Mouse (Mus musculus) MEL (cell line): ENCODE data around the gene Cmklr1. TPM values are rescaled to one million over a fixed set of nuclear protein-coding genes. Genes with fewer than 3 reads are reported as not detected.

Source experiments
- DNase-seq: peaks from one replicate; pipeline ENCODE4 v3.0.0; 2011; ENCODE audit warnings: low read depth, low spot score
- H3K27ac ChIP-seq: 2 replicates; pipeline ENCODE4 v1.5.1; 2012; ENCODE audit warnings: low read depth, mild to moderate bottlenecking, control low read depth, low read length, moderate library complexity; ENCODE audit not compliant: control insufficient read depth
- H3K27me3 ChIP-seq, 2 experiments: fragments of 150-350 bp in 1 of 2; sonication (generic) in 1 of 2; 2 replicates each; pipeline ENCODE4 v1.6.1; 2012; ENCODE audit warnings: low read length in 2 of 2, mild to moderate bottlenecking in 2 of 2, improper control_type of control experiment in 1 of 2, moderate library complexity in 1 of 2; ENCODE audit not compliant: insufficient read depth in 2 of 2, control insufficient read depth in 1 of 2
- H3K36me3 ChIP-seq, 2 experiments: 2 replicates each; pipeline ENCODE4 v1.6.1; 2012 to 2014; ENCODE audit warnings: low read length in 2 of 2, improper control_type of control experiment in 1 of 2, inconsistent platforms in 1 of 2, mild to moderate bottlenecking in 1 of 2; ENCODE audit not compliant: insufficient read depth in 2 of 2, control insufficient read depth in 1 of 2
- H3K4me1 ChIP-seq, 2 experiments: fragments of 150-350 bp in 1 of 2; sonication (generic) in 1 of 2; 2 replicates each; pipeline ENCODE4 v1.6.1; 2012; ENCODE audit warnings: low read length in 2 of 2, improper control_type of control experiment in 1 of 2, mild to moderate bottlenecking in 1 of 2; ENCODE audit not compliant: insufficient read depth in 2 of 2, control insufficient read depth in 1 of 2
- H3K4me3 ChIP-seq, 2 experiments: fragments of 150-350 bp in 1 of 2; sonication (generic) in 1 of 2; 2 replicates each; pipeline ENCODE4 v1.5.1; 2012; ENCODE audit warnings: low read depth in 2 of 2, low read length in 2 of 2, mild to moderate bottlenecking in 2 of 2, moderate library complexity in 2 of 2, control low read depth in 1 of 2, improper control_type of control experiment in 1 of 2; ENCODE audit not compliant: control insufficient read depth in 1 of 2, insufficient read depth in 1 of 2
- H3K79me2 ChIP-seq: 2 replicates; pipeline ENCODE4 v1.6.1; 2012; ENCODE audit warnings: mild to moderate bottlenecking, low read length, moderate library complexity; ENCODE audit not compliant: control insufficient read depth, poor library complexity, insufficient read depth
- H3K9ac ChIP-seq: 2 replicates; pipeline ENCODE4 v1.6.1; 2012; ENCODE audit warnings: low read depth, mild to moderate bottlenecking, control low read depth, low read length, moderate library complexity; ENCODE audit not compliant: control insufficient read depth, poor library complexity, severe bottlenecking
- H3K9me3 ChIP-seq: fragments of 150-350 bp; sonication (generic); replicated peaks from 2 replicates; pipeline ENCODE4 v1.6.1; 2012; ENCODE audit warnings: mild to moderate bottlenecking, low read length, improper control_type of control experiment, moderate library complexity; ENCODE audit not compliant: insufficient read depth
- BHLHE40 ChIP-seq: IDR thresholded peaks from 2 replicates; pipeline ENCODE4 v1.6.1; 2012; ENCODE audit warnings: low read depth, mild to moderate bottlenecking, inconsistent platforms, low read length, improper control_type of control experiment, borderline replicate concordance
- EP300 ChIP-seq, 2 experiments: IDR thresholded peaks; 2 replicates each; pipeline ENCODE4 v1.6.1; 2011; ENCODE audit warnings: improper control_type of control experiment in 2 of 2, low read length in 2 of 2, low read depth in 1 of 2, mild to moderate bottlenecking in 1 of 2
- ETS1 ChIP-seq: IDR thresholded peaks from 2 replicates; pipeline ENCODE4 v1.6.1; 2012; ENCODE audit warnings: low read depth, mild to moderate bottlenecking, inconsistent platforms, low read length, improper control_type of control experiment, moderate library complexity
- GABPA ChIP-seq: IDR thresholded peaks from 2 replicates; pipeline ENCODE4 v1.6.1; 2012; ENCODE audit warnings: low read depth, mild to moderate bottlenecking, inconsistent platforms, low read length, improper control_type of control experiment, moderate library complexity
- MAX ChIP-seq: IDR thresholded peaks from 2 replicates; pipeline ENCODE4 v1.6.1; 2011; ENCODE audit warnings: low read length, improper control_type of control experiment
- MAZ ChIP-seq: IDR thresholded peaks from 2 replicates; pipeline ENCODE4 v1.6.1; 2012; ENCODE audit warnings: low read depth, mild to moderate bottlenecking, inconsistent platforms, low read length, improper control_type of control experiment
- RAD21 ChIP-seq: IDR thresholded peaks from 2 replicates; pipeline ENCODE4 v1.6.1; 2011; ENCODE audit warnings: mild to moderate bottlenecking, low read depth, low read length, improper control_type of control experiment
- SMC3 ChIP-seq: IDR thresholded peaks from 2 replicates; pipeline ENCODE4 v1.6.1; 2011; ENCODE audit warnings: low read depth, low read length, improper control_type of control experiment
- TCF12 ChIP-seq: IDR thresholded peaks from 2 replicates; pipeline ENCODE4 v1.6.1; 2014; ENCODE audit warnings: low read depth, mild to moderate bottlenecking, inconsistent platforms, low read length, improper control_type of control experiment, moderate library complexity
- UBTF ChIP-seq: IDR thresholded peaks from 2 replicates; pipeline ENCODE4 v1.6.1; 2012; ENCODE audit warnings: low read depth, mild to moderate bottlenecking, inconsistent platforms, low read length, improper control_type of control experiment, moderate library complexity, borderline replicate concordance; ENCODE audit not compliant: insufficient read depth
- USF1 ChIP-seq: IDR thresholded peaks from 2 replicates; pipeline ENCODE4 v1.6.1; 2014; ENCODE audit warnings: low read depth, mild to moderate bottlenecking, inconsistent platforms, low read length, improper control_type of control experiment, moderate library complexity
- USF2 ChIP-seq, 2 experiments: IDR thresholded peaks; 2 replicates each; pipeline ENCODE4 v1.6.1; 2011 to 2012; ENCODE audit warnings: improper control_type of control experiment in 2 of 2, low read length in 2 of 2, borderline replicate concordance in 1 of 2, inconsistent platforms in 1 of 2, low read depth in 1 of 2, mild to moderate bottlenecking in 1 of 2; ENCODE audit not compliant: insufficient read depth in 1 of 2
- ZC3H11A ChIP-seq: IDR thresholded peaks from 2 replicates; pipeline ENCODE4 v1.6.1; 2012; ENCODE audit warnings: low read depth, mild to moderate bottlenecking, inconsistent platforms, low read length, improper control_type of control experiment
- ZNF384 ChIP-seq: IDR thresholded peaks from 2 replicates; pipeline ENCODE4 v1.6.1; 2012; ENCODE audit warnings: low read depth, mild to moderate bottlenecking, inconsistent platforms, low read length, improper control_type of control experiment
- polyA plus RNA-seq, 2 experiments: library from polyadenylated mRNA; stranded (reverse) in 1 of 2; unstranded in 1 of 2; fragments of >175 nt in 1 of 2; fragments of >200 nt in 1 of 2; gene quantifications; 2 replicates each; pipeline versions ENCODE4 v1.2.1 to v1.2.4; 2012; ENCODE audit warnings: low replicate concordance in 2 of 2, low read depth in 1 of 2; ENCODE audit not compliant: insufficient read length in 2 of 2, insufficient read depth in 1 of 2, missing spikeins in 1 of 2
- total RNA-seq: library from RNA; depleted of rRNA; stranded (reverse); fragments of 300-350 nt; gene quantifications from 2 replicates; pipeline ENCODE4 v1.2.3, GENCODE M21; 2012

Cmklr1 gene
- total and polyA plus RNA-seq, 3 experiments = not detected

- TF ChIP-seq SMC3 (no peak), TCF12 (no peak), BHLHE40 (no peak), EP300 (IDR thresholded peaks at IDR 0.05; ENCODE audit: low read depth in 1 of 2, low read length in 2 of 2) (no peak), ETS1 (no peak), RAD21 (no peak), USF1 (no peak), ZC3H11A (no peak), MAZ (no peak), USF2 (IDR thresholded peaks at IDR 0.05; ENCODE audit: borderline replicate concordance in 1 of 2, insufficient read depth in 1 of 2, low read depth in 1 of 2, low read length in 2 of 2) (no peak), MAX (no peak), UBTF (no peak), ZNF384 (no peak)
- TF ChIP-seq, all 39 proteins: peak for 0
- H3K27me3 ChIP-seq = no peaks in the 10 kb centered on the region
- H3K4me1 ChIP-seq = no peaks in the 10 kb centered on the region
- DNase-seq = no peak
- H3K36me3 ChIP-seq = no peaks in the 10 kb centered on the region
- no peak overlapping the region for H3K4me3 ChIP-seq
- H3K9me3 ChIP-seq = no peaks in the 10 kb centered on the region
- no peaks in the 10 kb centered on the region for H3K79me2 ChIP-seq
- no peak overlapping the region for H3K9ac ChIP-seq
- no peak overlapping the region for H3K27ac ChIP-seq
Observed at GRCm38 (mm10) chr5:113565858-113566257, 84.4 kb downstream of the Cmklr1 start.

DNA sequence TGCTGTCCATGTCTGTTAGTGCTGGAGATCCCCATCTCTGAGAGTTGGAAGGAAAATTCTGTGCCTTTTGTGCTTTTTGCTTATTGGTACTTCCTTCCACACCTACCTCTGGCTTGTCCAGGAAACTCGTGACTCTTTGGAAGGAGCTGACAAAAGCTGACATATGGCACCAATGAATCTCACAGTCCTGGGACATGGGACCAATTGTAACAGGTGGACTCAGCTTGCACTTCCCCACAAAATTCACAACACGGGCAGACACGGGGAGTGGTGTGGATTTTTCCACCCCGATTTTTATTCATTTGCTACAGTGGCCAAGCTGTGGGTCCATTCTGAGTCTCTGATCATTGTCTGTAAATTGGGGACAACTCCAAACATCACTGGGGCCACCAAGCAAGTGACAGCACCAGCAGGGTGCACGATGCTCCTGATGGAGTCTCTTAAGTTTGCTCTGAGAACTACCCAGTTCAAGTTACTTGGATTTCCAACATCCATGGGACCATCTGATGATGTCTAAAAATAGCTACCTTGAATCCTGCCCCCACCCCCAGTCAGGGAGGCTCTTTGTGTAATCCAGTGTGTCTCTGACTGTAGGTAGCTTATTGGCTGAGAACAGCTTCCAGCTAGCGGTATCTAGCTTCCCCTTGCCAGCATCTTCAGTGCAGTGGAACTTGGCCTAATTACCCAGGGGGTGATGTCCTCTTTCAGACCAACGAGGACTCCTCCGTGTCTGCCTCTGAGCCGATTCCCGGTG, 84.9 kb downstream of the Cmklr1 start:
- H3K4me3 ChIP-seq = no peak overlapping the region
- H3K79me2 ChIP-seq = no peaks in the 10 kb centered on the region
- H3K27me3 ChIP-seq = no peaks in the 10 kb centered on the region
- no peak overlapping the region for H3K9ac ChIP-seq
- DNase-seq = no peak
- no peaks in the 10 kb centered on the region for H3K9me3 ChIP-seq
- no peak for TF ChIP-seq USF2 (IDR thresholded peaks at IDR 0.05; ENCODE audit: borderline replicate concordance in 1 of 2, insufficient read depth in 1 of 2, low read depth in 1 of 2, low read length in 2 of 2)
- no peak for TF ChIP-seq GABPA
- TF ChIP-seq, all 39 proteins: peak for 0
- Histone ChIP-seq H3K4me1 (no peaks in the 10 kb centered on the region), H3K27ac (no peak overlapping the region), H3K36me3 (no peaks in the 10 kb centered on the region)
